Mouse (Mus musculus) embryo, embryonic 10.5 days (tissue): ENCODE measurements at regions not wholly inside any gene's neighbourhood (a gene's known extent, or its start where the extent isn't known, plus 50 kb on each side); places are given as distances from the start of the nearest gene placed in this dataset.

ENCODE experiments used
- DNase-seq: peaks from one replicate; pipeline ENCODE4 v3.0.0-alpha.2; 2015; ENCODE audit warnings: low spot score

- DNase-seq = no peak
Measured at GRCm38 (mm10) chr14:106924026-106924425, 818.0 kb downstream of the Trim52 start.

GRCm38 (mm10) chr14:106924443-106924842, 818.4 kb downstream of the Trim52 start:
- DNase-seq = no peak

- no peak for DNase-seq
Measured at GRCm38 (mm10) chr14:106945261-106945660, 839.3 kb downstream of the Trim52 start.

- no peak for DNase-seq
Measured at GRCm38 (mm10) chr14:106977958-106978357, 872.0 kb downstream of the Trim52 start.

GRCm38 (mm10) chr14:106980752-106981151, 874.8 kb downstream of the Trim52 start:
- peak; percentile 86 for DNase-seq

GRCm38 (mm10) chr14:106997565-106998279, 891.7 kb downstream of the Trim52 start:
- DNase-seq = no peak

GRCm38 (mm10) chr14:107004981-107005380, 899.0 kb downstream of the Trim52 start:
- no peak for DNase-seq

GRCm38 (mm10) chr14:107009617-107010016, 903.6 kb downstream of the Trim52 start:
- no peak for DNase-seq

GRCm38 (mm10) chr14:107033807-107034206, 927.8 kb downstream of the Trim52 start:
- DNase-seq = no peak

- no peak for DNase-seq
Measured at GRCm38 (mm10) chr14:107051946-107052551, 946.1 kb downstream of the Trim52 start.

GRCm38 (mm10) chr14:107068592-107068991, 962.6 kb downstream of the Trim52 start:
- DNase-seq = no peak

- DNase-seq = no peak
Measured at GRCm38 (mm10) chr14:107080407-107080806, 974.4 kb downstream of the Trim52 start.
